Mouse (Mus musculus): ENCODE measurements around the gene Tmeff1. TPM values are rescaled to one million over a fixed set of nuclear protein-coding genes. Genes with fewer than 3 reads are reported as not detected.

The Tmeff1 gene
- polyA plus RNA-seq, 1 experiment from 2014 or later = 276 TPM

DNA sequence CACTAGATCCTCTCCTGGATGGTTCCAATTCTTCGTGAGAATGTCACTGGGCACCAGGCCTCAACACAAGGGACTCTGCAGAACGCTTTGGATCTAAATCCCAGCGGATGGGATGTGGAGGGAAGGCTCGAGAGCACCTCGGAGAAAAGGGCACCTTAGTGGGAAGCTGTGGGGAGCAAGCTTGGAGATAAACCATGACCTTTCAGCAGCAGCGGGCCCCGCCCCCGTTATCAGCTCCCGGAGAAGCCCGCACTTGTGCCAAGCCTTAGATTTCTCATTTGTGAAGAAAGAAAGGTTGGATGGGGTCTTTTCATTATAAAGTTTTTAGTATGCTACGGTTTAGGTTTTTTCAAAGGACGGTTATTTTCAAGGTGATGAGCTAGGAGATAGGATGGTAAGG, 39.0 kb upstream of the Tmeff1 start:
- peaks cover 73% of the 10 kb centered on the region for H3K4me1 ChIP-seq
- ATAC-seq (ENCODE audit: low FRiP score) = no peak

DNA sequence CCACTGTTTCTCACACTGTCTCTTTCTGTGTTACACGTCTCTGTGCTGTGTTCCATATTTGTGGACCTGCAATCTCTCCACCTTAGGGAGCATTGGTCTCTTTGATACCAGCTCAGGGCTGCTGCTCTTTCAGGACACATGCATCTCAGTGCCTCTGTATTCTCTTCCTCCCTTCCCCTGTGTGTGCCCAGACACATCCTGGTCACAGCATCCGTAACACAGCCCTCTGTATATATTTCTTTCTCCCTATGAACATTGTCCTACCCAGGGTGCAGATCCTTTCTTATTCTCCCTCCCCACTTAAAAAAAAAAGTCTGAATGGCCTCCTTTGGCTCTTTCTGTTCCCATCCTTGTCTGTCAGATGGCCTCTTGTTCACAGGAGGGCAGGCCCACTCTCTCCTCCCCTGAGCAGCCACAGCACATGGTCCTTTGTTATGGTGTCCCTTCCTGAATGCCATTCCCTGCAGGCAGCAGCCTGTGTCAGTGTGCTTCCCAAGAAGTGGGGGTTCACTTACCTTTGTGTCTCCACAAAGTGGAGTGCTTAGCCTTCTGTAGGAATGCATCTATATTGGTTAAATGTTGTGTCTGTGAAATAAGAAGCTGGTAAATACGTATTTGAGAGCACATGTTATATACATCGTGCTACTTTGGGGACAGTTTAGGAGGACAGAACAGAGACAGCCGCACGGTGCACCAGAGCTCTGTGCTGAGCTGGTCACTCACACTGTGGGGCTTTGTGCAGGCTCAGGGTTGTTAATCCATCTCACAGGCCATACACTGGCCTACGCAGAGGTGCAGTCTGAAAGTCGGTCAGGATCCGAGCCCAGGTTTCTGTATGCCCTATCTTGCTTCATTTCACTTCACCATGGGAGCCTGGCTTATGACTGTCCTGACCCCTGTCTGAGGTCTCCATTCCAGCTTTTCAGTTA, 38.1 kb upstream of the Tmeff1 start:
- Histone ChIP-seq H3K4me2 (no peak overlapping the region), H3K27me3 (replicated peaks) (no peaks in the 10 kb centered on the region), H3K36me3 (no peaks in the 10 kb centered on the region), H3K4me3 (replicated peaks) (no peak overlapping the region), H3K27ac (replicated peaks) (no peak overlapping the region), H3K9me3 (replicated peaks) (no peaks in the 10 kb centered on the region), H3K9ac (replicated peaks) (0 out of 2 replicates have a peak overlapping the region, but pooled peaks have one; percentile 26), H3K4me1 (peaks cover 67% of the 10 kb centered on the region)
- 30% methylated on average over 9 of the region's 9 CpGs for WGBS
- no peak; the same call in 1 of the 2 replicates for ATAC-seq (ENCODE audit: low FRiP score)

More for the DNA sequence above, 39.0 kb upstream of the Tmeff1 start:
- H3K27me3 ChIP-seq (replicated peaks) = no peaks in the 10 kb centered on the region
- WGBS = 50% methylated on average over 12 of the region's 12 CpGs
- no peaks in the 10 kb centered on the region for H3K36me3 ChIP-seq
- no peaks in the 10 kb centered on the region for H3K9me3 ChIP-seq (replicated peaks)
- no peak overlapping the region for H3K4me3 ChIP-seq (replicated peaks)
- no peak overlapping the region for H3K9ac ChIP-seq (replicated peaks)
- no peak overlapping the region for H3K4me2 ChIP-seq
- no peak overlapping the region for H3K27ac ChIP-seq (replicated peaks)

DNA sequence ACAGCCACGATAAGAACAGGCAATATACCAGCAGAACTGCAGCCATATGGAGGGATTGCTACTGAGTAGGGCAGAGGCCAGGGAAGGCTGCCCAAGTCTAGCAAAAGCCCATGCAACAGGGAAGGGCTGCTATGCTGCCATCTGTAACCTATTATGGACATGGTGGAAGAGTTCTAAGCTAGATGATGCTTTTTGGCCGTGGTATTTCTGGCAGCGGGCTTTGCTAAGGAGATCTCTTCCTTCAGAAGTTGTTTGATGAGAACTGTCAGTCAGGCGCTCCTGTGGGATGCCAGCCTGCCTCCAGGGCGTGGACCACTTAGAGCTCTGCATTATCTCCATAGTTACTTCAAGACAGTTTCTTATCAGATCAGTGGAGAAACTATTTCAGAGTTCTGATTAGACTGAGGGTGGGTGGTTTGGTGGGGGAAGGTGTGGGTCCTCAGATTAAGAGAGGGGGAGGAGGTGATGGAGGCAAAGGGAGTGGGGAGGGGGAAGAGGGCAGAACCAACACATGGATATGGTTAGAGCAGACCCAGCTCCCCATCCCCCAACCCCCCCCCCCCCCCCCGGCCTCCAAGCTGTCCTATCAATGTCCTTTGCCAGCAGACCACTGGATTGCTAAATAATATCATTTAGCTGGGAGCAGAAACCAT, 36.5 kb upstream of the Tmeff1 start:
- peaks cover 52% of the 10 kb centered on the region for H3K4me1 ChIP-seq
- H3K9ac ChIP-seq (replicated peaks) = no peak overlapping the region
- H3K27ac ChIP-seq (replicated peaks) = no peak overlapping the region
- no peak overlapping the region for H3K4me3 ChIP-seq (replicated peaks)
- ATAC-seq (ENCODE audit: low FRiP score) = no peak
- no peaks in the 10 kb centered on the region for H3K9me3 ChIP-seq (replicated peaks)
- H3K36me3 ChIP-seq = peaks cover 11% of the 10 kb centered on the region
- no peaks in the 10 kb centered on the region for H3K27me3 ChIP-seq (replicated peaks)
- 61% methylated on average over 6 of the region's 6 CpGs for WGBS
- H3K4me2 ChIP-seq = no peak overlapping the region

DNA sequence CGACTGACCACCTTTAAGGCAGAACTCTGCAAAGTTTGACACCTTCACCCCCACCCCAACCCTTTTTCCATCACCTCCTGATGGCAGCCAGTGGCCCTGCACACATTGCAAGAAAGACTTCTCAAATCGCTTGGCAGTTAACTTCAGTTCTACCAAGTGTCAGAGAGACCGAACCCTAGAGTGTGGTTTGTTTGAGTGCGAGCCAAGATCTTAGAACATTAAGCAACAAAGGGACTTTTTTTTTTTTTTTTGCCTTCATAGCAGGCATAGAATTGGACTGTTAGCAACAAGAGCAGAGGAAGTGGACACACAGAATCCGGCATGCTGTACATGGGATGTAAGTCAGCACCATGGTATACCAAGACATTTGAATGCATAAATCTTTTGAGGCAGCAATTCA, 35.3 kb upstream of the Tmeff1 start:
- H3K27me3 ChIP-seq (replicated peaks) = no peaks in the 10 kb centered on the region
- H3K4me1 ChIP-seq = peaks cover 43% of the 10 kb centered on the region
- 68% methylated on average over 5 of the region's 5 CpGs for WGBS

DNA sequence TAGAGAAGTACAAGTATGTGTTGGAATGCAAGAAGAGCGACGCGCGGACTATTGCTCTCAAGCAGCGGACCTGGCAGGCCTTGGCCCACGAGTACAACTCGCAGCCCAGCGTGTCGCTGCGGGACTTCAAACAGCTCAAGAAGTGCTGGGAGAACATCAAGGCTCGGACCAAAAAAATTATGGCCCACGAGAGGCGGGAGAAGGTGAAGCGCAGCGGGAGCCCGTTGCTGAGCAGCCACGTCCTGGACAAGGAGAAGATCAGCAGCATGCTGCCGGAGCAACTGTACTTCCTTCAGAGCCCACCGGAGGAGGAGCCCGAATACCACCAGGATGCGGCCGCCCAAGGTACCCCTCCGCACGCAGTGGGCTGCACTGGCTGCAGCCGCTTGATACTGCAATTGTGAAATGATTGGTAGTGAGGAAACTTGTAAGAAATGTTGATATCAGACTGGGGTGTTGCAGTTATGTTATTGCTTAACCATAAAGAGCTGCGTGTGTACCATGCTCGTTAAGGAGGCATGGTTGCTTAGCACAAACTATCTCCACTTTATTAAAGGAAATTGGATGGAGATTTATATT, 32.4 kb upstream of the Tmeff1 start:
- no peaks in the 10 kb centered on the region for H3K9me3 ChIP-seq (replicated peaks)
- ATAC-seq (ENCODE audit: low FRiP score) = no peak
- 93% methylated on average over 27 of the region's 27 CpGs for WGBS
- H3K27me3 ChIP-seq (replicated peaks) = no peaks in the 10 kb centered on the region
- H3K4me2 ChIP-seq = no peak overlapping the region
- no peak overlapping the region for H3K27ac ChIP-seq (replicated peaks)
- peaks cover 13% of the 10 kb centered on the region for H3K36me3 ChIP-seq
- no peak overlapping the region for H3K9ac ChIP-seq (replicated peaks)
- H3K4me1 ChIP-seq = peaks cover 19% of the 10 kb centered on the region
- H3K4me3 ChIP-seq (replicated peaks) = no peak overlapping the region

More for the DNA sequence above, 35.3 kb upstream of the Tmeff1 start:
- Histone ChIP-seq H3K4me2 (no peak overlapping the region), H3K4me3 (replicated peaks) (no peak overlapping the region), H3K9ac (replicated peaks) (no peak overlapping the region), H3K36me3 (peaks cover 13% of the 10 kb centered on the region), H3K27ac (replicated peaks) (no peak overlapping the region), H3K9me3 (replicated peaks) (no peaks in the 10 kb centered on the region)
- no peak for ATAC-seq (ENCODE audit: low FRiP score)

DNA sequence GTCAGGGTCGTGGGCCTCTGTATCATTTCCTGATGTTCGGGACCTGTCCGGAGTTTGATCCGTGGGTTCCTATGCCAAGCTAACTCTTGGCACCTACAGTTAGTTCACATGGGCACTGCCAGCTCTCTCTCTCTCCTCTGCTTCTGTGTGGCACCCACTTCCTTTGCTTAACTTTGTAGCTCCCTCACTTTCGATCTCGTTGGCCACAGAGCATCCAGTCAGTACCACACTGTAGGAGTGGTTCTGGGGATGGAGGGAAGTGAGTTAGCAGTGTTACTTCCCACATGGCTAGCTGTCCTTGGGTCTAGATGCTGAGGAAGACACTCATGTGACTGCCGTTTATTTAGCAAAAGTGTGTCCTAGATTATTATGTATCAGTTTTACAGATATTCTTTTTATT, 30.8 kb upstream of the Tmeff1 start:
- Histone ChIP-seq H3K27ac (replicated peaks) (no peak overlapping the region), H3K4me1 (peaks cover 4% of the 10 kb centered on the region), H3K4me3 (replicated peaks) (no peak overlapping the region), H3K9ac (replicated peaks) (no peak overlapping the region), H3K27me3 (replicated peaks) (no peaks in the 10 kb centered on the region), H3K4me2 (no peak overlapping the region), H3K9me3 (replicated peaks) (no peaks in the 10 kb centered on the region), H3K36me3 (peaks cover 13% of the 10 kb centered on the region)
- ATAC-seq (ENCODE audit: low FRiP score) = no peak
- 92% methylated on average over 7 of the region's 7 CpGs for WGBS

DNA sequence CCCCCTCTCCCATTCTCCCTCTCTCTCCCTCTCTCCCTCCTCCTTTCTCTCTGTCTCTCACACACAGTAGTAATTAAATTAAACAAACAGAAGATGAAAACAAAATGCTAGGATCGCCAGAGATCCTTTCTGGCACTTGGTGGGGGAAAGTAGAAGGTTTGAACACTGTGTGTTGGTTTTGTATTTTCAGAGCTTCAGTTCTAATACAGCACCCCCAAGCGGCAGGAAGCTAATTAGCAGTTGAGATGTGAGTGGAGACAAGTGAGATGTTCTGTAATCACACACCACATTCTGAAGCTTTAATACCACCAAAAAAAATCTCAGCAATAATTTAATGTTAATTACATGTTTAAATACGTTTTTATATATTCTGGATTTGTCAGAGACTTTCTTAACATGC, 29.2 kb upstream of the Tmeff1 start:
- ATAC-seq (ENCODE audit: low FRiP score) = no peak
- WGBS = 35% methylated on average over 3 of the region's 3 CpGs
- peaks cover 15% of the 10 kb centered on the region for H3K36me3 ChIP-seq
- no peak overlapping the region for H3K4me3 ChIP-seq (replicated peaks)
- H3K4me2 ChIP-seq = no peak overlapping the region
- no peaks in the 10 kb centered on the region for H3K27me3 ChIP-seq (replicated peaks)
- no peaks in the 10 kb centered on the region for H3K4me1 ChIP-seq
- no peaks in the 10 kb centered on the region for H3K9me3 ChIP-seq (replicated peaks)
- H3K9ac ChIP-seq (replicated peaks) = no peak overlapping the region
- H3K27ac ChIP-seq (replicated peaks) = no peak overlapping the region

DNA sequence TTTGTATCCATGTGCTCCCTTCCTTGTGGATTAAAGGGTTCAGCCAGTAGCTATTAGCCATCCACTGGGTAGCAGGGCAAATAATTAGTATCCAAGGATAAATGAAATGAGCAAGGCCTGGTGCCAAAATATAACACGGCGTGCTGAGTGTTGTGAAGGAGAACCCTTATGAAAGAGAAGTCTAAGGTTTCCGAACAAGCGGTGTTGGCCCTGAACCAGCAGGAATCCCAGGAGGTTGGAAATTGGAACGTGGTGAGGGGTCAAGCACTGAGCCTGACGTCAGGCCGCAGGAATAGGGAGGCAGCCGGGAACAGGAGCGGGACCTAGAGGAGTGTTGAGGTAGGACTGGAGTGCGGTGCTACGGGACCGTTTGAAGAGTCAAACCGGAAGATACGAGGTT, 25.3 kb upstream of the Tmeff1 start:
- Histone ChIP-seq H3K27me3 (replicated peaks) (no peaks in the 10 kb centered on the region), H3K27ac (replicated peaks) (no peak overlapping the region), H3K4me1 (no peaks in the 10 kb centered on the region), H3K9me3 (replicated peaks) (no peaks in the 10 kb centered on the region), H3K4me3 (replicated peaks) (no peak overlapping the region), H3K4me2 (no peak overlapping the region), H3K36me3 (peaks cover 18% of the 10 kb centered on the region), H3K9ac (replicated peaks) (no peak overlapping the region)
- no peak for ATAC-seq (ENCODE audit: low FRiP score)
- WGBS = 83% methylated on average over 14 of the region's 14 CpGs

DNA sequence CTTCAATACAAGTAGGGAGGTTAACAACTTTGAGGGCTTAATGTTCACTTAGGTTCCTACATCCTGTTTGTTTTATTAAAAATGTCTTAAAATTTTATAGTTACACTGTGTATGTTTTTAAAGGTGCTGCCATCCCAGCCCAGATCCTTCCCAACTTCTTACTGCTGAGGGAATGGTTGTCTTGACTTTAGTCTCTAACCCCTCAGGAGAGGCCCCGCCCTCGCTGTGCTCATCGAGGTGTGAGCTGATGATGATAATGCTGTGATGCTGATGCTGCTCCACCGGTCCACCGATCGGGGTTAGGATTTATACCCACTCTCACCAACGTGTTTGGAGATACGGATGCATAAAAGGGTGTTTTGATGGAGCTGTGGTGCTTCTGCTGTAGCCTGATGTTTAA, 23.1 kb upstream of the Tmeff1 start:
- Histone ChIP-seq H3K27ac (replicated peaks) (no peak overlapping the region), H3K4me3 (replicated peaks) (no peak overlapping the region), H3K9ac (replicated peaks) (no peak overlapping the region), H3K27me3 (replicated peaks) (no peaks in the 10 kb centered on the region), H3K4me2 (no peak overlapping the region), H3K4me1 (no peaks in the 10 kb centered on the region), H3K9me3 (replicated peaks) (no peaks in the 10 kb centered on the region), H3K36me3 (peaks cover 18% of the 10 kb centered on the region)
- 87% methylated on average over 8 of the region's 8 CpGs for WGBS
- ATAC-seq (ENCODE audit: low FRiP score) = no peak

DNA sequence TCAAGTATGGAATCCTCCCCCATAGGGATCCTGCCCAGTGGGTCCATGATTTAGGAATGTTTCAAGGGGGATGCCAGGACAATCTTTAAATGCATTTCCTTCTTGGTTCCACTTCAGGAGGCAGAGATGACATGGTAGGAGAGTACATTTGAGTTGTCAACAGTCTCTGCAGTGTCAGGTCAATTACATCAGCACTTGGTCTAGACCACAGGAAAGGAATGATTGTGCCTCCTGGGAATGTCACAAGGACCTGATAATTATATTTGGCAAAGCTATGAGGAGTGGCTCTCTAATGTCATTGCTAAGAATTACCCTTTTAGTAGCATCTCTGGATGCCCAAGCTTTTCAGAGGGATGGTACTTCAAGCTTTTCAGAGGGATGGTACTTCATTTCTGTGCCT, 20.0 kb upstream of the Tmeff1 start:
- Histone ChIP-seq H3K27ac (replicated peaks) (no peak overlapping the region), H3K9ac (replicated peaks) (no peak overlapping the region), H3K9me3 (replicated peaks) (no peaks in the 10 kb centered on the region), H3K27me3 (replicated peaks) (no peaks in the 10 kb centered on the region), H3K4me1 (no peaks in the 10 kb centered on the region), H3K4me2 (no peak overlapping the region), H3K36me3 (peaks cover 18% of the 10 kb centered on the region), H3K4me3 (replicated peaks) (no peak overlapping the region)
- ATAC-seq (ENCODE audit: low FRiP score) = no peak

DNA sequence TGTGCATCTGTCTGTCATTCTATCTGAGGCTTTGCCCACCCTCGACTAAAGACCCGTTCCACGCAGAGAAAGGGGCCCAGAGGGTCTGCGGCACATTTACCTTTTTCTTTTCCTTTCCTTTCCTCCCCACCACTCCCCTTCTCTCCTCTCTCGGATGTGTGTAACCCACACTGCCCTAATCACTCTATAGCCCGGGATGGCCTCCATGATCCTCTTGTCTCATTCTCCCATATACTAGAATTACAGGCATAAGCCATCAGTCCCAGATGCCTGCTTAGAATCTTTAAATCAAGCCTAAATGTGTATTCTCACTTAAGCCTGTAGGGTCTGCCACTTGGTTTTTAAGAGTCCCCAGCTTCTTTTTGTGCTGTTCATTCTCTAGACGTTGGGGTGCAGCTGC, 8.6 kb upstream of the Tmeff1 start:
- Histone ChIP-seq H3K27ac (replicated peaks) (no peak overlapping the region), H3K27me3 (replicated peaks) (no peaks in the 10 kb centered on the region), H3K36me3 (no peaks in the 10 kb centered on the region), H3K9me3 (replicated peaks) (no peaks in the 10 kb centered on the region), H3K4me3 (replicated peaks) (no peak overlapping the region), H3K9ac (replicated peaks) (no peak overlapping the region), H3K4me1 (no peaks in the 10 kb centered on the region), H3K4me2 (no peak overlapping the region)
- WGBS = 86% methylated on average over 7 of the region's 7 CpGs
- ATAC-seq (ENCODE audit: low FRiP score) = no peak

DNA sequence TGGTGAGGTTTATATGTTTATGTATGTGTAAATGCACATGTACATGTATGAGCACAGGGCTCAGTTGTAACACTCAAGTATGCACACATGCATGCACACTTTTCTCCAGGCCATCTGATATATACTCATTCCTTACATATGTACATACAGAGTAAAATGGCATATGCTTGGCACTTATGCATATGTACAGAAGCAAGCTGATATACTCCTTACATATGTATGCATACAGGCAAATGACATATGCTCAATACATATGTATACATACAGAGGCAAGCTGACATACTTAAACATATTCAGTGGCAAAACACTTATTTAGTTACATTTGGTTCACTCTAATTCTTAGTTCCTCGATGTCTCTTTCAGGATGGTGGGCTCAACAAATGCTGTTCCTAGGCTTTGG, 7.1 kb upstream of the Tmeff1 start:
- Histone ChIP-seq H3K36me3 (no peaks in the 10 kb centered on the region), H3K27ac (replicated peaks) (no peak overlapping the region), H3K4me3 (replicated peaks) (no peak overlapping the region), H3K9ac (replicated peaks) (no peak overlapping the region), H3K9me3 (replicated peaks) (no peaks in the 10 kb centered on the region), H3K4me1 (no peaks in the 10 kb centered on the region), H3K27me3 (replicated peaks) (no peaks in the 10 kb centered on the region), H3K4me2 (no peak overlapping the region)
- ATAC-seq (ENCODE audit: low FRiP score) = no peak
- 93% methylated on average over 1 of the region's 1 CpGs for WGBS
